Mouse (Mus musculus): ENCODE measurements around the gene Pet100.
"Not testable (repeated sequence)": the region's sequence is repeated elsewhere in the genome, so short reads cannot be mapped to it uniquely, and the experiment has no call there.

Pet100 gene

GRCm38 (mm10) chr8:3621199-3621970 is at the start of gene Pet100, which contains the start of gene Xab2:
Gene Pet100 (plus strand): TSS chr8:3621548.
Gene Xab2 (minus strand): TSS chr8:3621316.
- DNase-seq: peak; percentile 99

GRCm38 (mm10) chr8:3574546-3574945 is 46.8 kb upstream of the Pet100 start:
- no peak for DNase-seq

GRCm38 (mm10) chr8:3576211-3576960 is 45.0 kb upstream of the Pet100 start:
- DNase-seq: no peak

GRCm38 (mm10) chr8:3579390-3580364 is 41.7 kb upstream of the Pet100 start:
- no peak for DNase-seq

- DNase-seq: not testable (repeated sequence)
These were observed 39.4 kb upstream of the Pet100 start for GRCm38 (mm10) chr8:3581961-3582360.

- DNase-seq: no peak
These were observed 34.9 kb upstream of the Pet100 start for GRCm38 (mm10) chr8:3586452-3586851.

- DNase-seq: no peak
These were observed 34.4 kb upstream of the Pet100 start, which contains the start of gene Camsap3 for GRCm38 (mm10) chr8:3586993-3587390. Gene Camsap3 (plus strand): TSS chr8:3587293.

GRCm38 (mm10) chr8:3587391-3588257 is 33.7 kb upstream of the Pet100 start:
- DNase-seq: peak; percentile 86

GRCm38 (mm10) chr8:3588258-3588633 is 33.1 kb upstream of the Pet100 start:
- DNase-seq: peak in 1 of 2 experiments; percentile 57

GRCm38 (mm10) chr8:3593470-3593869 is 27.9 kb upstream of the Pet100 start:
- DNase-seq: peak; percentile 70 to 80

- no peak for DNase-seq
These were observed 26.9 kb upstream of the Pet100 start for GRCm38 (mm10) chr8:3594466-3594865.

GRCm38 (mm10) chr8:3598054-3598453 is 23.3 kb upstream of the Pet100 start:
- DNase-seq: no peak

- no peak for DNase-seq
These were observed 22.1 kb upstream of the Pet100 start for GRCm38 (mm10) chr8:3599219-3599618.

GRCm38 (mm10) chr8:3600401-3600800 is 20.9 kb upstream of the Pet100 start:
- peak; percentile 38 to 49 for DNase-seq

- DNase-seq: no peak
These were observed 17.9 kb upstream of the Pet100 start for GRCm38 (mm10) chr8:3603439-3603838.

- DNase-seq: peak in 1 of 2 experiments; percentile 45
These were observed 14.8 kb upstream of the Pet100 start for GRCm38 (mm10) chr8:3606593-3606992.

- no peak for DNase-seq
These were observed 13.5 kb upstream of the Pet100 start for GRCm38 (mm10) chr8:3607822-3608221.

GRCm38 (mm10) chr8:3609046-3609815 is 12.1 kb upstream of the Pet100 start:
- DNase-seq: no peak

GRCm38 (mm10) chr8:3609816-3610150 is 11.6 kb upstream of the Pet100 start:
- no peak for DNase-seq

GRCm38 (mm10) chr8:3622119-3622518 is 771 bp downstream of the Pet100 start:
- no peak for DNase-seq

- DNase-seq: no peak
These were observed 4.1 kb downstream of the Pet100 start, which contains the start of gene Pcp2 for GRCm38 (mm10) chr8:3625445-3625844. Gene Pcp2 (minus strand): TSS chr8:3625545.

Data from cerebellum, postnatal 10 days (tissue).